Mouse (Mus musculus): ENCODE results near the gene Lrp1. TPM values are rescaled to one million over a fixed set of nuclear protein-coding genes. Genes with fewer than 3 reads are reported as not detected.

The Lrp1 gene
- 92.1 and 96.6 TPM in 2 replicates for polyA plus RNA-seq (2014; fragmentation: Nextera tagmentation; extraction: Ambion mirVana)

DNA sequence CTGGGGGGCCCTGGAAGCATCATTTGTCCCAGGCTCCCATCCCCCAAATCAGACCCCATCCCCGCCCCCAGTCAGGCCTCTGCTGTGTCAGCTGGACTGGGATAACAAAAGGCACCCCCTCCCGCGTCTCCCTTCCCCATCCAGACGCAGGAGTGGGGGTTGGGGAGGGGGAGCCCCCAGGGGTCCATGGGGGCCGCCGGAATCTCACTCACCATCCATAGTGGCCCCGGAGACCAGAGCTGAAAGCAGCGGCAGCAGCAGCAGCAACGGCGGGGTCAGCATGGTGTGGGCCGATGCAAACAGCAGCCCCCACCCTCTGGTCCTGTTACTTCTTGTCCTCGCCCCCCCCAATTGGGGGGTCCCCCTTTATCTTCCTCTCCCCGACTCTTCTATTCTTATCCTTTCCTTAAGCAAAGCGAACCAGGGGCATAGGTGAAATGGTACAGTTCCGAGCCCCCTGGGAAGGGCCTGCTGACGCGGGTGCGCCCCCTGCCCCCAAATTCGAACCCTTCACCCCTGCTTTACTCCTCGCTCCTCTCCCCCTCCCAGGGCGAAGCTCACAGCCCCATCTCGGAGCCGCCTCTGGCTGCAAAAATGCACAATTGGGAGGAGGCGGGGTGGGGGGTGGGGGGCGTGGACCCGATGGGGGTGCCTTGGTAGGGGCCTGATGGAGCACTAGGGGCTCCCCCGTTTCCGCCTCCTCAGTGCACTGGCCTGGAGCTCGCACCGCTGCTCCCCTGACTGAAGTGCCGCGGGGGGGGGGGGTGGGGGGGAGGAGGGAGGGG is at the start of gene Lrp1:
Lrp1 (minus strand) TSS at position 743 of the 785 bp plus-strand sequence.
- Histone ChIP-seq H3K36me3 (ENCODE audit: control insufficient read depth, insufficient read depth, low read length) (0 out of 2 replicates have a peak, but pooled peaks cover 4% of the 10 kb centered on the region), H3K9ac (ENCODE audit: low read length) (peak within 1 kb of the TSS; percentile 84), H3K4me3 (ENCODE audit: low read depth, low read length) (peak within 1 kb of the TSS; percentile 75), H3K27ac (ENCODE audit: low read depth) (peak within 1 kb of the TSS; percentile 97), H3K4me2 (ENCODE audit: low read length) (peak within 1 kb of the TSS; percentile 64), H3K4me1 (replicated peaks; ENCODE audit: control insufficient read depth, insufficient read depth, low read length) (peaks cover 42% of the 10 kb centered on the region), H3K9me3 (ENCODE audit: control insufficient read depth, low read length) (no peaks in the 10 kb centered on the region), H3K27me3 (replicated peaks; ENCODE audit: control insufficient read depth, insufficient read depth, low read length) (no peaks in the 10 kb centered on the region)
- 2% methylated on average over 21 of the region's 32 CpGs for WGBS
- ATAC-seq (replicated peaks; ENCODE audit: low FRiP score, low TSS enrichment, low read depth): peak; percentile 78
- DNase-seq (ENCODE audit: low spot score): peak; percentile 85

DNA sequence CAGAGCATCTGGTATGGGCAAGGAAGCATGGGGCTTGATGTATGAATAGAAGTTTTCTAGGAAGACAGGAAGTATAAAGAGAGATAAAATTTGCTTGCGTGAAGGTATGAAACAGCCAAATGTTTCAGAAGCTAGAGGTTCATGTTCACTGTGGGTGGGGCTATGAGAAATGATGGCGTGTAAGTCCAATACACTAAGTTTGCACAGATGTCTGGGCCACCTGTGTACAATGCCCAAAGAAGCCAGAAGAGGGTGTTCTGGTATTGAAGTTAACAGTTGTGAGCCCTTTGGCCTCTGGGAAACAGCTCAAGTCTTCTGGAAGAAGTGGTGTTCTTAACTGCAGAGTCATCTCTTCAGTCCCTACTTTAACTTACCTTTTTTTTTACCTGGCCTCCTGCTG is 49.2 kb upstream of the Lrp1 start:
- Histone ChIP-seq H3K27ac (ENCODE audit: low read depth) (no peak overlapping the region), H3K9me3 (ENCODE audit: control insufficient read depth, low read length) (no peaks in the 10 kb centered on the region), H3K27me3 (replicated peaks; ENCODE audit: control insufficient read depth, insufficient read depth, low read length) (0 out of 2 replicates have a peak, but pooled peaks cover 4% of the 10 kb centered on the region), H3K9ac (ENCODE audit: low read length) (no peak overlapping the region), H3K36me3 (ENCODE audit: control insufficient read depth, insufficient read depth, low read length) (no peaks in the 10 kb centered on the region), H3K4me2 (ENCODE audit: low read length) (no peak overlapping the region), H3K4me3 (ENCODE audit: low read depth, low read length) (no peak overlapping the region), H3K4me1 (replicated peaks; ENCODE audit: control insufficient read depth, insufficient read depth, low read length) (peaks cover 34% of the 10 kb centered on the region)
- WGBS: 89% methylated on average over 2 of the region's 2 CpGs
- ATAC-seq (replicated peaks; ENCODE audit: low FRiP score, low TSS enrichment, low read depth): no peak
- DNase-seq (ENCODE audit: low spot score): no peak

DNA sequence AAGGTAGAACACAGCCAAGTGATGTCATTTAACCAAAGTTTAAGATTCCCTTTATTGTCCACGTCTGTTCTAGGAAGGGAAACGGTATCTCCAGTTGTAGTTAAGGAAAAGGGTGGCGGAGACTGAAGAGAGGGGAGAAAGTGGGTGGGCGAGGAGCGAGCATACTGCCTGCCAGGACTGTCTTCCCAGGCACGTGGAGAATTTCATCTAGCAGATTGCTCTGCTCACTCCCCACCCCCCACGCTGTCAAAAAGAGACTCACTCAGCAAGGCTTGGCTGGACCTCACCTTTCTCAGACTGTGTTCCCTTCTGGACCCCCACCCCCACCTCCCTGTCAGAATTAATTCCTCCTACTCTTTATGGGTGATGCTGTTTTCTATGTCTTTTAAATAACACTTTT is 48.2 kb upstream of the Lrp1 start:
- H3K36me3 ChIP-seq (ENCODE audit: control insufficient read depth, insufficient read depth, low read length): peaks cover 6% of the 10 kb centered on the region; the same call in 1 of the 2 replicates
- peak overlapping the region; percentile 27 for H3K9ac ChIP-seq (ENCODE audit: low read length)

GRCm38 (mm10) chr10:127668093-127669050 is 47.4 kb upstream of the Lrp1 start, which contains the start of gene Nab2:
Nab2 (minus strand) TSS chr10:127668568.
- Histone ChIP-seq H3K27ac (ENCODE audit: low read depth) (peak within 1 kb of the TSS; percentile 93), H3K9ac (ENCODE audit: low read length) (peak within 1 kb of the TSS; percentile 55), H3K4me2 (ENCODE audit: low read length) (peak within 1 kb of the TSS; percentile 85), H3K4me3 (ENCODE audit: low read depth, low read length) (peak within 1 kb of the TSS; percentile 66), H3K4me1 (replicated peaks; ENCODE audit: control insufficient read depth, insufficient read depth, low read length) (peaks cover 52% of the 10 kb centered on the region), H3K9me3 (ENCODE audit: control insufficient read depth, low read length) (no peaks in the 10 kb centered on the region), H3K36me3 (ENCODE audit: control insufficient read depth, insufficient read depth, low read length) (peaks cover 13% of the 10 kb centered on the region; the same call in 1 of the 2 replicates), H3K27me3 (replicated peaks; ENCODE audit: control insufficient read depth, insufficient read depth, low read length) (peaks cover 4% of the 10 kb centered on the region; the same call in 1 of the 2 replicates)
- ATAC-seq (replicated peaks; ENCODE audit: low FRiP score, low TSS enrichment, low read depth) (peak; percentile 13), DNase-seq (ENCODE audit: low spot score) (peak; percentile 79)
- WGBS: 4% methylated on average over 40 of the region's 40 CpGs

More for the DNA sequence above, 48.2 kb upstream of the Lrp1 start:
- Histone ChIP-seq H3K4me3 (ENCODE audit: low read depth, low read length) (no peak overlapping the region; the same call in 1 of the 2 replicates), H3K9me3 (ENCODE audit: control insufficient read depth, low read length) (no peaks in the 10 kb centered on the region), H3K4me2 (ENCODE audit: low read length) (peak overlapping the region; percentile 85), H3K4me1 (replicated peaks; ENCODE audit: control insufficient read depth, insufficient read depth, low read length) (peaks cover 44% of the 10 kb centered on the region), H3K27ac (ENCODE audit: low read depth) (peak overlapping the region; percentile 93), H3K27me3 (replicated peaks; ENCODE audit: control insufficient read depth, insufficient read depth, low read length) (peaks cover 4% of the 10 kb centered on the region; the same call in 1 of the 2 replicates)
- ATAC-seq (replicated peaks; ENCODE audit: low FRiP score, low TSS enrichment, low read depth) (no peak), DNase-seq (ENCODE audit: low spot score) (peak; percentile 67)
- 11% methylated on average over 7 of the region's 7 CpGs for WGBS

- ATAC-seq (replicated peaks; ENCODE audit: low FRiP score, low TSS enrichment, low read depth) (peak; percentile 56), DNase-seq (ENCODE audit: low spot score) (no peak)
- H3K27ac ChIP-seq (ENCODE audit: low read depth): peak overlapping the region; percentile 93
- peaks cover 13% of the 10 kb centered on the region; the same call in 1 of the 2 replicates for H3K36me3 ChIP-seq (ENCODE audit: control insufficient read depth, insufficient read depth, low read length)
- peak overlapping the region; percentile 55 for H3K9ac ChIP-seq (ENCODE audit: low read length)
- WGBS: 1% methylated on average over 35 of the region's 35 CpGs
- H3K4me1 ChIP-seq (replicated peaks; ENCODE audit: control insufficient read depth, insufficient read depth, low read length): peaks cover 60% of the 10 kb centered on the region
- peaks cover 4% of the 10 kb centered on the region; the same call in 1 of the 2 replicates for H3K27me3 ChIP-seq (replicated peaks; ENCODE audit: control insufficient read depth, insufficient read depth, low read length)
- H3K4me2 ChIP-seq (ENCODE audit: low read length): peak overlapping the region; percentile 85
- H3K4me3 ChIP-seq (ENCODE audit: low read depth, low read length): peak overlapping the region; percentile 66
- no peaks in the 10 kb centered on the region for H3K9me3 ChIP-seq (ENCODE audit: control insufficient read depth, low read length)
Measured at GRCm38 (mm10) chr10:127667269-127668092, 46.5 kb upstream of the Lrp1 start.

GRCm38 (mm10) chr10:127666501-127667268 is 45.7 kb upstream of the Lrp1 start, which contains the start of gene Nemp1:
Nemp1 (plus strand) TSS chr10:127666901.
- Histone ChIP-seq H3K27ac (ENCODE audit: low read depth) (peak within 1 kb of the TSS; percentile 93), H3K36me3 (ENCODE audit: control insufficient read depth, insufficient read depth, low read length) (peaks cover 13% of the 10 kb centered on the region; the same call in 1 of the 2 replicates), H3K27me3 (replicated peaks; ENCODE audit: control insufficient read depth, insufficient read depth, low read length) (peaks cover 4% of the 10 kb centered on the region; the same call in 1 of the 2 replicates), H3K4me2 (ENCODE audit: low read length) (peak within 1 kb of the TSS; percentile 85), H3K9ac (ENCODE audit: low read length) (peak within 1 kb of the TSS; percentile 55), H3K4me1 (replicated peaks; ENCODE audit: control insufficient read depth, insufficient read depth, low read length) (peaks cover 68% of the 10 kb centered on the region), H3K9me3 (ENCODE audit: control insufficient read depth, low read length) (no peaks in the 10 kb centered on the region), H3K4me3 (ENCODE audit: low read depth, low read length) (peak within 1 kb of the TSS; percentile 66)
- DNase-seq (ENCODE audit: low spot score) (peak; percentile 84), ATAC-seq (replicated peaks; ENCODE audit: low FRiP score, low TSS enrichment, low read depth) (peak; percentile 59)
- under 1% methylated on average over 68 of the region's 73 CpGs for WGBS

Data from intestine, embryonic 14.5 days (tissue).